Mouse (Mus musculus) ES-Bruce4 (cell line): Measurements from ENCODE around the gene Cope. TPM values are rescaled to one million over a fixed set of nuclear protein-coding genes. Genes with fewer than 3 reads are reported as not detected.

Experiments used
- H3K27ac ChIP-seq: 2 replicates; pipeline ENCODE4 v1.5.1; 2012; ENCODE audit warnings: low read length, inconsistent platforms; ENCODE audit not compliant: insufficient read depth
- H3K27me3 ChIP-seq: 2 replicates; pipeline ENCODE4 v1.6.1; 2012; ENCODE audit warnings: mild to moderate bottlenecking, low read length, inconsistent platforms; ENCODE audit not compliant: control insufficient read depth, poor library complexity, insufficient read depth, severe bottlenecking
- H3K36me3 ChIP-seq: 2 replicates; pipeline ENCODE4 v1.6.1; 2012; ENCODE audit warnings: inconsistent platforms, mild to moderate bottlenecking, low read length, moderate library complexity; ENCODE audit not compliant: control insufficient read depth, poor library complexity, insufficient read depth, severe bottlenecking
- H3K4me1 ChIP-seq: one replicate; pipeline ENCODE4 v1.8.1; 2011; ENCODE audit warnings: low read length; ENCODE audit not compliant: control insufficient read depth, insufficient read depth
- H3K4me3 ChIP-seq: 2 replicates; pipeline ENCODE4 v1.5.1; 2011; ENCODE audit warnings: low read depth, mild to moderate bottlenecking, low read length
- H3K9ac ChIP-seq: 2 replicates; pipeline ENCODE4 v1.6.1; 2012; ENCODE audit warnings: low read depth, mild to moderate bottlenecking, inconsistent platforms; ENCODE audit not compliant: poor library complexity, severe bottlenecking
- H3K9me3 ChIP-seq: replicated peaks from 2 replicates; pipeline ENCODE4 v1.6.1; 2012; ENCODE audit warnings: mild to moderate bottlenecking, low read length, inconsistent platforms; ENCODE audit not compliant: control insufficient read depth, poor library complexity, insufficient read depth, severe bottlenecking
- CTCF ChIP-seq: IDR thresholded peaks from one replicate; pipeline ENCODE4 v1.8.1; 2011; ENCODE audit warnings: low read depth, low read length
- EP300 ChIP-seq: IDR thresholded peaks from 2 replicates; pipeline ENCODE4 v1.6.1; 2011; ENCODE audit warnings: low read depth, low read length; ENCODE audit not compliant: insufficient read depth
- POLR2A ChIP-seq: IDR thresholded peaks from one replicate; pipeline ENCODE4 v1.8.1; 2011; ENCODE audit warnings: low read length; ENCODE audit not compliant: insufficient read depth
- polyA plus RNA-seq: library from polyadenylated mRNA; stranded (reverse); fragments of >200 nt; gene quantifications from 2 replicates; pipeline ENCODE4 v1.2.4, GENCODE M21; 2011; ENCODE audit warnings: low read depth; ENCODE audit not compliant: missing spikeins, insufficient read depth, insufficient read length

Gene Cope
- polyA plus RNA-seq, 1 experiment: 115 TPM

DNA sequence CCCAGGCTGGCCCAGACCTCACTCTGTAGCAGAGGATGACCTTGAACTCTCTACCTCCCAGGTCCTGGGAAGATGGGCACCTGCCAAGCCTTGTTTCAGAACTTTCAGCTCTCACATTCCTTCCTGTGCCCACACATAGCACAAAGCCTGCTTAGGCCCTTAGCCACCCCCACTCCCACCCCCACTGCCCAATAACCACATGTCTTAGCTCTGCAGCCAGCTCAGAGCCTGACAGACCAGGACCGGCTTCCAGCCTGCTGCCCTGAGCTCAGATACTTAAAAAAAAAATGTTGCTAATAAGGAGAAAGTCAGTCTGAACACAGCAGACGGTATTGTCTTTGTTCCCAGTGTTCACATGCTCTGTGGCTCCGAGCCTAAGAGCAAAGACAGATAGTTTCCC, 21.3 kb upstream of the Cope start:
- peak overlapping the region; percentile 41; the same call in 1 of the 2 replicates for H3K9ac ChIP-seq
- no peak overlapping the region for H3K4me3 ChIP-seq
- TF ChIP-seq EP300 (no peak), CTCF (no peak), POLR2A (no peak)
- no peaks in the 10 kb centered on the region for H3K27me3 ChIP-seq
- H3K4me1 ChIP-seq: peaks cover 6% of the 10 kb centered on the region
- no peaks in the 10 kb centered on the region for H3K9me3 ChIP-seq
- peaks cover 10% of the 10 kb centered on the region for H3K36me3 ChIP-seq
- peak overlapping the region; percentile 8; the same call in 1 of the 2 replicates for H3K27ac ChIP-seq

DNA sequence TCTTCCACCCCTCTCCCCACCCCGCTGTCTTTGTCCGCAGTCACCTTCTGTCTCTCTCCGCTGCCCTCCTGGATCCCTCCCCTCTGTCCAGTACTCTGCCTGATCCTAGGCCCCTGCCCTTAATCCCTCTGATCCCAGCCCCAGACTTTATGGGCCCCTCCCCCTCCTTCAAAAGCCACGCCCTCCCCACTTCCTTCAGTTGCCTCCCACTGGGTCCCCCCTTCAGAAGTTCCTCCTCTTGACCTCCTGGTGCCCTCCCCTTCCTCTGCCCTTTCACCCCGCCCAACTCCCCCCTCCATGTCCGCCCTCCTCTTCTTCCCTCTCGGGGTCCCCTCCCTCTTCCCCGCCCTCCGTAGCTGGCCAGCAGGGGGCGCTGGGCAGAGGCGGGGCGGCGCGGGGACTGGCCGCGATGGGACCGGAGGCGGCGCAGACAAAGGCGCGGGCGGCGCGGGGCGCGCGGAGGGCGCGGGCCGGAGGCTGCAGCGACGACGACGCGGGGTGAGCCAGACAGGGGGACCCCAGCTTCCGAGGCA, 19.6 kb upstream of the Cope start, which contains the start of gene Homer3:
Homer3 (plus strand) TSS at position 225 of the 533 bp plus-strand sequence.
- peak; percentile 62 for TF ChIP-seq CTCF
- peak; percentile 33; the same call in 1 of the 2 replicates for TF ChIP-seq EP300
- TF ChIP-seq POLR2A: peak; percentile 74
- H3K4me1 ChIP-seq: peaks cover 2% of the 10 kb centered on the region
- H3K27me3 ChIP-seq: no peaks in the 10 kb centered on the region
- peak within 1 kb of the TSS; percentile 98 for H3K9ac ChIP-seq
- peaks cover 22% of the 10 kb centered on the region for H3K36me3 ChIP-seq
- H3K9me3 ChIP-seq: peaks cover 6% of the 10 kb centered on the region; the same call in 1 of the 2 replicates
- H3K4me3 ChIP-seq: peak within 1 kb of the TSS; percentile 68
- H3K27ac ChIP-seq: peak within 1 kb of the TSS; percentile 29

DNA sequence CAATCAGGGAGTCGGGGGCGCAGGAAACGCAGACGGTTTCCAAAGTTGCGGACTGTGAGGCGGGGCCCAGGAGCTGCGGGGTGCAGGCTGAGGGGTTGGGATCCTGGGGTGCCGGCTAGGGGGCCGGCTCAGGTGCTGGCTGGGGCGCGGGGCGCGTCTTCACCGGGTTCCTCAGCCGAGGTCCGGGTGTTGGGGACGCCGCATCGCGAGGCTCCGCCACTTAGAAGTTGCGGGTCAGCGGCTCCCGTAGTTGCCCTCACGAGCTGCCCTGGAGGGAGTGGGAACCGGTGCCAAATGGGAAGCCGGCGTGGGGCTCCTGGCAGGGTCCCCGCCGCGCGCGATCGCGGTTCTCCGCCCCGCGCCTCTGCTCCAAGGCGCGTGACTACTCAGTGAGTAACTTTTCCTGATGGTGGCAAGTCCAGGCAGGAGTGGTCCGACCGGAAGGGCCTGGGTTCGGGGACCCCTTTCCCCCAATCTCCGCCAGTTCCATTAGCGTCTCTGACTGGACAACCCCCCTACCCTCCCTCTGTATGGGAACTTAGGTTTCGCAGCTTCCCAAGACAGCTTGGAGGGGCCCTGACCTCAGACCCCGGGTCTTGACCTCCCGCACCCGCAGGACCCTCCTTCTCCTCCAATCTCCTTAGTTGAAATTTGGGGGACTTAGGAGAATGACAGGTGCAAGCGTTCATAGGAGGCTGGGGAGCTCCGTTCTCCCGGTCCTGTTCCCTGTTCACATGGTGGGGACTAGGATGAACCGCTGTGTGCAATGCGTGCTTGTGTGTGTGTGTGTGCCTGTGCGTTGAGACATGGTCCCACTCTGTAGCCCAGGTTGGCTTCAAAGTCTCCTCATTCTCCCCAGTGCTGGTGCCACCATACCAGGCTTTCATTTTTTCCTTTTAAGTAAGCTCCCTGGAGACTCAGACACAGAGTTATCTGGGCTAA, 18.9 kb upstream of the Cope start:
- Histone ChIP-seq H3K9me3 (peaks cover 6% of the 10 kb centered on the region; the same call in 1 of the 2 replicates), H3K9ac (peak overlapping the region; percentile 98), H3K27me3 (no peaks in the 10 kb centered on the region), H3K36me3 (peaks cover 22% of the 10 kb centered on the region), H3K4me1 (peaks cover 2% of the 10 kb centered on the region), H3K4me3 (peak overlapping the region; percentile 68), H3K27ac (no peak overlapping the region)
- TF ChIP-seq CTCF: no peak
- no peak for TF ChIP-seq POLR2A

- no peak overlapping the region for H3K4me3 ChIP-seq
- peaks cover 26% of the 10 kb centered on the region for H3K36me3 ChIP-seq
- TF ChIP-seq CTCF: no peak
- no peak for TF ChIP-seq POLR2A
- no peak for TF ChIP-seq EP300
These were observed 17.9 kb upstream of the Cope start for GRCm38 (mm10) chr8:70284421-70284820.

GRCm38 (mm10) chr8:70285304-70285703, 17.0 kb upstream of the Cope start:
- peaks cover 6% of the 10 kb centered on the region; the same call in 1 of the 2 replicates for H3K9me3 ChIP-seq
- no peak overlapping the region for H3K9ac ChIP-seq
- H3K27me3 ChIP-seq: no peaks in the 10 kb centered on the region
- peaks cover 33% of the 10 kb centered on the region for H3K36me3 ChIP-seq
- H3K4me3 ChIP-seq: no peak overlapping the region
- peaks cover 2% of the 10 kb centered on the region for H3K4me1 ChIP-seq
- no peak for TF ChIP-seq EP300
- no peak for TF ChIP-seq POLR2A
- TF ChIP-seq CTCF: no peak
- no peak overlapping the region for H3K27ac ChIP-seq

More at GRCm38 (mm10) chr8:70284421-70284820, 17.9 kb upstream of the Cope start:
- H3K9me3 ChIP-seq: peaks cover 6% of the 10 kb centered on the region; the same call in 1 of the 2 replicates
- no peak overlapping the region for H3K9ac ChIP-seq
- H3K4me1 ChIP-seq: peaks cover 2% of the 10 kb centered on the region
- no peaks in the 10 kb centered on the region for H3K27me3 ChIP-seq
- no peak overlapping the region for H3K27ac ChIP-seq
